Mouse (Mus musculus) limb, embryonic 14.5 days (tissue): ENCODE results near the gene Mbnl1. TPM values are rescaled to one million over a fixed set of nuclear protein-coding genes. Genes with fewer than 3 reads are reported as not detected.

Experiments used
- ATAC-seq: fragments of 200-750 bp; cut with Nextera tagmentation; 2 replicates; pipeline ENCODE4 v1.8.0; 2017; ENCODE audit warnings: low read depth, moderate number of reproducible peaks, moderate TSS enrichment; ENCODE audit not compliant: low FRiP score
- DNase-seq: peaks from one replicate; pipeline ENCODE4 v3.0.0-alpha.2; 2015; ENCODE audit warnings: low spot score
- H3K27ac ChIP-seq: fragments of 300-500 bp; sonication (generic); replicated peaks from 2 replicates; pipeline ENCODE4 v1.5.1; 2014; ENCODE audit warnings: low read depth, mild to moderate bottlenecking, low read length, moderate library complexity, mixed read lengths
- H3K27me3 ChIP-seq: fragments of 300-500 bp; sonication (generic); 2 replicates; pipeline ENCODE4 v1.6.1; 2014; ENCODE audit warnings: low read length, mixed read lengths; ENCODE audit not compliant: control insufficient read depth, insufficient read depth
- H3K36me3 ChIP-seq: fragments of 300-500 bp; sonication (generic); 2 replicates; pipeline ENCODE4 v1.6.1; 2014; ENCODE audit warnings: mild to moderate bottlenecking, low read length, moderate library complexity, mixed read lengths; ENCODE audit not compliant: control insufficient read depth, insufficient read depth
- H3K4me1 ChIP-seq: fragments of 300-500 bp; sonication (generic); 2 replicates; pipeline ENCODE4 v1.6.1; 2014; ENCODE audit warnings: antibody characterized with exemption, low read length, mixed read lengths; ENCODE audit not compliant: control insufficient read depth, insufficient read depth
- H3K4me2 ChIP-seq: fragments of 300-500 bp; sonication (generic); replicated peaks from 2 replicates; pipeline ENCODE4 v1.6.1; 2014; ENCODE audit warnings: low read depth, mild to moderate bottlenecking, low read length, moderate library complexity; ENCODE audit not compliant: severe bottlenecking
- H3K4me3 ChIP-seq: fragments of 300-500 bp; sonication (generic); replicated peaks from 2 replicates; pipeline ENCODE4 v1.5.1; 2014; ENCODE audit warnings: low read length
- H3K9ac ChIP-seq: fragments of 300-500 bp; sonication (generic); 2 replicates; pipeline ENCODE4 v1.6.1; 2014; ENCODE audit warnings: mild to moderate bottlenecking, low read depth, low read length, moderate library complexity; ENCODE audit not compliant: severe bottlenecking
- H3K9me3 ChIP-seq: fragments of 300-500 bp; sonication (generic); 2 replicates; pipeline ENCODE4 v1.6.1; 2016; ENCODE audit warnings: low read length; ENCODE audit not compliant: control insufficient read depth
- POLR2A ChIP-seq: fragments of 200-500 bp; IDR thresholded peaks from 2 replicates; pipeline ENCODE4 v1.8.0; 2012; ENCODE audit warnings: inconsistent platforms, mild to moderate bottlenecking, moderate library complexity, borderline replicate concordance; ENCODE audit not compliant: insufficient read depth, insufficient read length; ENCODE audit errors: extremely low read depth
- WGBS: fragments of 180-500 bp; shearing (Covaris S2); extraction: QIAGEN DNeasy Blood & Tissue Kit; methylation state at CpG from one replicate; pipeline ENCODE4 v1.1.7; 2014; 5-methylcytosine and 5-hydroxymethylcytosine counted together
- polyA plus RNA-seq, 2 experiments: library from polyadenylated mRNA; depleted of rRNA in 1 of 2; stranded (reverse) in 1 of 2; unstranded in 1 of 2; fragments of >200 nt; fragmentation: Nextera tagmentation in 1 of 2; extraction: Ambion mirVana in 1 of 2; gene quantifications; 2 replicates each; pipeline versions ENCODE4 v1.2.1 to v1.2.3; 2012 to 2014

The Mbnl1 gene
- polyA plus RNA-seq, 2 experiments: 40.2 to 124 TPM

DNA sequence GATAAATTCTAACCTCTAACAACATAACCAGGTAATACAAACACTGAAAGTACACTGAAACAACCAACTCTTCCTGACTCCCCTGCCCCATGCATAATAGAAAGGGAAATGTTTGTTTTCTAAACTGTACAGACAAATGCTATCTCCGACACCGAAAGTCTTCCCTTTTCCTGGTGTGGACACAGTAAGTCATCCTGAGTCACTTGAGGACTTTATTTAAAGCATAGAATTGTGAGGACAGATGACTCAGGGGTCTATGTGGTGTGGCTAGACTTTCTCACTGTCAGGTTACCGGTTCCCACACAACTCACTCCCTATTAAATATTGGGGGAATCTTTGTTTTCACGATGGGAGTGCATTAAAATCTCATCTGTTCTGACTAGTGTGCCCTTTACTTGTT, 68.5 kb downstream of the Mbnl1 start:
- WGBS: 87% methylated on average over 4 of the region's 4 CpGs
- DNase-seq (no peak), ATAC-seq (no peak)
- H3K4me1 ChIP-seq: no peaks in the 10 kb centered on the region
- no peak for TF ChIP-seq POLR2A
- H3K27ac ChIP-seq: no peak overlapping the region
- H3K27me3 ChIP-seq: no peaks in the 10 kb centered on the region
- H3K9ac ChIP-seq: no peak overlapping the region
- H3K4me3 ChIP-seq: no peak overlapping the region
- H3K36me3 ChIP-seq: no peaks in the 10 kb centered on the region
- H3K9me3 ChIP-seq: no peaks in the 10 kb centered on the region
- H3K4me2 ChIP-seq: no peak overlapping the region

DNA sequence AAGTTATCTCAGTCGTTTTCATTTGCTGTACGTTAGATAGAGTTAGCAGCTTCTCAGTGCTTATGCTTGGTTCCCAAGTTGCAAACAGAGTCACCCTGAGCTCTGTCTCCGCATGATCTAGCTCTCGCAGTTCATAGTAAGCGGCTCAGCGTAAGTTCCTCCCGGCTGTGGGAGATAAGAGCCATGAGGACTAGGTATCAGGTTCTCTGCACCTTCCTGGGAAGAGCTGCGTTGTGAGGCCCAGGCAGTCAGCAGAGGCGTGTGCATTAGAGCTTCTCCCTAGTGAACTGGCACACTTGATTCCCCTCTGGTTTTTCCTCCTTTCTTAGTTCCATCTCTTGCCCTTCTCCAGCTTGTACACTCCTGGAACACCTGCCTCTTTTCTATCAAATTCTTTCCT, 73.6 kb downstream of the Mbnl1 start:
- no peaks in the 10 kb centered on the region for H3K9me3 ChIP-seq
- no peak overlapping the region for H3K4me2 ChIP-seq
- no peaks in the 10 kb centered on the region for H3K4me1 ChIP-seq
- DNase-seq: no peak
- no peak overlapping the region for H3K27ac ChIP-seq
- no peak overlapping the region for H3K9ac ChIP-seq
- H3K27me3 ChIP-seq: no peaks in the 10 kb centered on the region
- H3K4me3 ChIP-seq: no peak overlapping the region
- no peaks in the 10 kb centered on the region for H3K36me3 ChIP-seq
- WGBS: 69% methylated on average over 9 of the region's 9 CpGs
- TF ChIP-seq POLR2A: no peak
- no peak for ATAC-seq

DNA sequence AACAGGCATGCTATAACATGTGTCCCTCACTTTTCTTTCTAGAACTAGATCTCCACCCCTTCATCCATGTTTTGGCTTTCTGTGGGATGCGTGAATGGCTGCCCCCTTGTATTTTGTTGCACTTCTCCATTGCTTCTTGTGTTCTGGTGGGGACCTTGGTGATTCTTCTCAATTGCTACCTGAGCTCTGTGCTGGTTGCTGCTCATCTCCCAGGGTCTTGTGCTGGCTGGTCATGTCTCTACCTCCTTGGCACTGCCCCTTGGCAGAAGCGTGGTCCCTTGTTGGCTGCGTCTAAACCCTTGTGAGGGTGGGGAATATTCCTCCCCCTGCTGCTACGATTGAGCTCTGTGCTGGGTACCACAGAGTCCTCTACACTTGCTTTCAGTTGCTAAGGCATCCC, 74.3 kb downstream of the Mbnl1 start:
- DNase-seq: no peak
- no peak overlapping the region for H3K4me3 ChIP-seq
- no peak for TF ChIP-seq POLR2A
- H3K4me1 ChIP-seq: no peaks in the 10 kb centered on the region
- H3K27me3 ChIP-seq: no peaks in the 10 kb centered on the region
- ATAC-seq: no peak
- 88% methylated on average over 4 of the region's 4 CpGs for WGBS
- no peaks in the 10 kb centered on the region for H3K9me3 ChIP-seq
- H3K36me3 ChIP-seq: 0 out of 2 replicates have a peak, but pooled peaks cover 2% of the 10 kb centered on the region
- no peak overlapping the region for H3K4me2 ChIP-seq
- no peak overlapping the region for H3K9ac ChIP-seq
- H3K27ac ChIP-seq: no peak overlapping the region

DNA sequence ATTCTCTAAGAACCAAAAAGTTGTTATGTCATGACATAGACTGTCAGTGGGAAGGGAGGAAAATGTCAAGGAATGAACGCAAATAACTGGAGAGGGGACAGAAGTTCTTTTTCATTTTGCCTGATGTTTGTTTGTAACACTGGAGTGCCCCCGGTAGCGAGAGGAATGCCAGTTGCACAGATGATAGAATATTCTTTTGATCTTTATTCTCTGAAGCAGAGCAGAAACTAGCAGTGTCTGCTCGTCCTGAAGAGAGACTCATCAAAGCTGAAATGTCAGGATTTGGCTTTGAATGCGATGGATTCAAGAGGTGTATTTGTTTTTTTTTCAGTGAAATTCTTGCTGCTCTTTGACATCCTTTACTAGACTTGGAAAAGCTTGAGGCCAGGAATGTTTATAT, 77.9 kb downstream of the Mbnl1 start:
- 52% methylated on average over 5 of the region's 5 CpGs for WGBS
- H3K4me3 ChIP-seq: no peak overlapping the region

DNA sequence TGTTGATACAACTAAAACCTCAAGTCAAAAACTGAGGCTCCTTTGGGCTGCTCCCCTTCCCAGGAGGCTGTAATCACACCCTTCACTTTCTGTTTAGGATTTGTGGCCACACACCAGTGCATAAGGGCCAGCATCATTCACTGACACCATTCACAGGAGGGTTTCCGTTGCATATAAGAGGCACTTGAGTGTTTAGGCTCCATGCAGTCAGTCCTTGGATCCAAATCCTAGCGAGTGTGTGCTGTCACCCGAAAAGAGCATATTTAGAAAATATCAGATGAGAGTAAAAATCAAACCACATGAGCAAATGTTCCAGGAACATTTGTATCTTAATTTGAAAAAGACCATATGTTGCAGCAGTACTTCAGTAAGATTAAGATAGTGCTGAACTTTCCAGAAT, 79.0 kb downstream of the Mbnl1 start:
- TF ChIP-seq POLR2A: no peak
- WGBS: 80% methylated on average over 3 of the region's 3 CpGs
- Histone ChIP-seq H3K9ac (no peak overlapping the region), H3K4me2 (no peak overlapping the region), H3K4me1 (no peaks in the 10 kb centered on the region), H3K4me3 (no peak overlapping the region), H3K36me3 (0 out of 2 replicates have a peak, but pooled peaks cover 3% of the 10 kb centered on the region), H3K9me3 (no peaks in the 10 kb centered on the region), H3K27me3 (no peaks in the 10 kb centered on the region), H3K27ac (no peak overlapping the region)
- ATAC-seq: no peak
- DNase-seq: no peak

More for the DNA sequence above, 77.9 kb downstream of the Mbnl1 start:
- Histone ChIP-seq H3K9ac (no peak overlapping the region), H3K9me3 (no peaks in the 10 kb centered on the region), H3K4me2 (no peak overlapping the region), H3K36me3 (0 out of 2 replicates have a peak, but pooled peaks cover 3% of the 10 kb centered on the region), H3K4me1 (no peaks in the 10 kb centered on the region), H3K27me3 (no peaks in the 10 kb centered on the region), H3K27ac (no peak overlapping the region)
- no peak for ATAC-seq
- TF ChIP-seq POLR2A: no peak
- no peak for DNase-seq

DNA sequence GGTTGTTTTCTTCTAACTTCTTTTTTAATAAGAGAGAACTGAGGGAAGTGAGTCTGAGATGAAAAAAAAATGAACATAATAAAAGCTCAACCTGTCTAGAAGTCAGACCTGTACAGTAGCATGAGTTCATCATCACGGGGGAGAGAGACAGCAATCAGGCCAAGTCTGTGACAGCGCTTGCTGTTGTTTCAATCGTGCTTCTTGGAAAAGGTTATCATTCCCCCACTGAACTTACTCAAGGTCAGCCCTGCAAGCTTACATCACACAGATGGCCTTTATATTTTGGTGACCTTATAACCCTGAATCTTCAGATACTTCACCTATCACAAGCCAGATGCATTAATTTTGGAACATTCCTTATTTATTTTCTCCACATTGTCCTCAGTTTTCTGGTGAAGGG, 80.4 kb downstream of the Mbnl1 start:
- 90% methylated on average over 3 of the region's 3 CpGs for WGBS

More for the DNA sequence above, 80.4 kb downstream of the Mbnl1 start:
- no peak overlapping the region for H3K9ac ChIP-seq
- no peak overlapping the region for H3K4me2 ChIP-seq
- H3K27me3 ChIP-seq: no peaks in the 10 kb centered on the region
- no peak overlapping the region for H3K27ac ChIP-seq
- ATAC-seq: no peak
- DNase-seq: no peak
- no peak overlapping the region for H3K4me3 ChIP-seq
- no peaks in the 10 kb centered on the region for H3K4me1 ChIP-seq
- H3K36me3 ChIP-seq: 0 out of 2 replicates have a peak, but pooled peaks cover 6% of the 10 kb centered on the region
- no peak for TF ChIP-seq POLR2A
- H3K9me3 ChIP-seq: no peaks in the 10 kb centered on the region
